Mouse (Mus musculus) naive thymus-derived CD4-positive, alpha-beta T cell, adult 5 months (primary cell): ENCODE results near the gene Olfr917. TPM values are rescaled to one million over a fixed set of nuclear protein-coding genes. Genes with fewer than 3 reads are reported as not detected.

ENCODE experiments used
- polyA plus RNA-seq: library from polyadenylated mRNA; unstranded; fragments of 100-300 nt; shearing (Covaris generic); gene quantifications from one replicate; pipeline ENCODE4 v1.2.1, GENCODE M21; 2017

Gene Olfr917
- not detected for polyA plus RNA-seq

GRCm38 (mm10) chr9:38665742-38666141 lies at the start of gene Olfr917:
Gene Olfr917 (minus strand): TSS chr9:38665842.

DNA sequence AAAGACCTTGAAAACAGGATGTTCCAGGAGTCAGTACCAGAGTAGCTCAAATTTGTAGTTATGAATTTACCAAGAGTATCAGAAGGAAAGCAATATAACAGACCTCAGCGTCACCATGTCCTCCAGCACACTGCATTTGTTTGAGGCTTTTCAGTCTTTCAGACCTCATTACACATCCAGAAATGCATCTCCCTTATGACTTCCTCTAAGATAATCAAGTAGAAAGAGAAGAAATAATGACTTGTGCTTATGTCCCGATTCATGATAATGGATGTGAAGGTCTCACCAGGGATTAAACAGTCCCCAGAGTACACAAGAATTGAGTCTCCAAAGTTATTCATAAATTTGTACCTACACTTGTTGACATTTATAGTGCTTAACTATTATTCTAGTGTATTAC lies 8.9 kb upstream of the Olfr917 start, which contains the start of gene Olfr918:
Olfr918 (minus strand) TSS at position 101 of the 400 bp plus-strand sequence.

GRCm38 (mm10) chr9:38659775-38660174 lies 5.9 kb downstream of the Olfr917 start, which contains the start of gene Olfr916:
Gene Olfr916 (minus strand): TSS chr9:38659875.

Other genes with a start within 250 kb of the Olfr917 start
- gene Olfr901, start 236.4 kb downstream of the Olfr917 start, polyA plus RNA-seq, result not detected
- gene Olfr902, start 218.2 kb downstream of the Olfr917 start, polyA plus RNA-seq, result not detected
- not detected for gene Olfr904, start 202.7 kb downstream of the Olfr917 start, polyA plus RNA-seq
- gene Olfr905, start 194.7 kb downstream of the Olfr917 start, polyA plus RNA-seq, result not detected
- gene Olfr906, start 178.8 kb downstream of the Olfr917 start, polyA plus RNA-seq, result not detected
- not detected for gene Olfr907, start 170.0 kb downstream of the Olfr917 start, polyA plus RNA-seq
- gene Olfr911-ps1, start 144.3 kb downstream of the Olfr917 start, polyA plus RNA-seq, result not detected
- not detected for gene Olfr910, start 128.0 kb downstream of the Olfr917 start, polyA plus RNA-seq
- gene Olfr912, start 85.7 kb downstream of the Olfr917 start, polyA plus RNA-seq, result 0.12 TPM
- gene Olfr913, start 73.1 kb downstream of the Olfr917 start, polyA plus RNA-seq, result not detected
- gene Olfr914, start 60.7 kb downstream of the Olfr917 start, polyA plus RNA-seq, result not detected
- not detected for gene Olfr916, start 6.0 kb downstream of the Olfr917 start, polyA plus RNA-seq
- gene Olfr918, start 8.8 kb upstream of the Olfr917 start, polyA plus RNA-seq, result not detected
- gene Olfr919, start 37.8 kb upstream of the Olfr917 start, polyA plus RNA-seq, result not detected
- 7.8 TPM for gene Vwa5a, start 52.4 kb upstream of the Olfr917 start, polyA plus RNA-seq
- 0.17 TPM for gene Olfr920, start 86.5 kb upstream of the Olfr917 start, polyA plus RNA-seq
- gene Olfr921, start 107.2 kb upstream of the Olfr917 start, polyA plus RNA-seq, result not detected
- gene Olfr922, start 148.8 kb upstream of the Olfr917 start, polyA plus RNA-seq, result not detected
- not detected for gene Olfr923, start 160.7 kb upstream of the Olfr917 start, polyA plus RNA-seq
- not detected for gene Olfr924, start 178.6 kb upstream of the Olfr917 start, polyA plus RNA-seq
- not detected for gene Olfr26, start 189.2 kb upstream of the Olfr917 start, polyA plus RNA-seq
- gene Olfr926, start 211.3 kb upstream of the Olfr917 start, polyA plus RNA-seq, result not detected